In genomic region chr4:53277741-53278525, GRCm38 (mm10) we compare ENCODE assay signal across 10 mouse cellular contexts.
DNase-seq lines count a peak whose midpoint lies in the region; ATAC-seq and TF ChIP-seq lines count a peak whose summit lies in the region.
"Had no signal": no experiment of that assay in that cellular context is flagged by ENCODE, and none has a peak within 500 bp of the region (broad histone marks: within the 10 kb centered on the region; RNA-seq: fewer than 3 reads in every experiment).

No protein-coding gene starts in this region.

- no peaks in the 10 kb centered on the region for H3K27me3 ChIP-seq in liver, adult 2 months (ENCODE audit: control insufficient read depth, insufficient read depth, low read length)
- no peaks in the 10 kb centered on the region for H3K27me3 ChIP-seq in liver, embryonic 11.5 days (replicated peaks; ENCODE audit: control insufficient read depth, insufficient read depth, low read length)
- no peaks in the 10 kb centered on the region for H3K27me3 ChIP-seq in splenic B cell, adult 2 months (ENCODE audit: control insufficient read depth, insufficient read depth, low read length, poor library complexity, severe bottlenecking)
- H3K27me3 ChIP-seq: embryonic facial prominence, embryonic 15.5 days had no signal

- no peak for DNase-seq in cerebellum, adult 11 months
- peak; percentile 77 for DNase-seq in liver, adult 2 months (ENCODE audit: extremely low read depth, low read depth, low spot score)
- no peak for DNase-seq in liver, embryonic 11.5 days (ENCODE audit: low spot score)
- DNase-seq in splenic B cell, adult 2 months (ENCODE audit: low read depth, low spot score), result peak; percentile 92
- DNase-seq in layer of hippocampus, adult 11-12 months (ENCODE audit: low spot score), result no peak
- DNase-seq in urinary bladder, postnatal 14 days (ENCODE audit: low spot score), result no peak

- no peaks in the 10 kb centered on the region for H3K36me3 ChIP-seq in liver, adult 2 months (ENCODE audit: control insufficient read depth, insufficient read depth, low read length)
- H3K36me3 ChIP-seq in liver, embryonic 11.5 days (ENCODE audit: control insufficient read depth, insufficient read depth, low read length), result no peaks in the 10 kb centered on the region
- H3K36me3 ChIP-seq in splenic B cell, adult 2 months (ENCODE audit: control insufficient read depth, insufficient read depth, low read length, poor library complexity, severe bottlenecking), result peaks cover 2% of the 10 kb centered on the region; the same call in 1 of the 2 replicates
- H3K36me3 ChIP-seq: embryonic facial prominence, embryonic 15.5 days had no signal

- no peaks in the 10 kb centered on the region for H3K79me2 ChIP-seq in liver, adult 2 months (ENCODE audit: control insufficient read depth, insufficient read depth, low read length)

- TF ChIP-seq POLR2A in liver, adult 2 months (IDR thresholded peaks at IDR 0.05; ENCODE audit: extremely low read depth, insufficient read depth, low read length), result no peak

- TF ChIP-seq CTCF in liver, adult 2 months (IDR thresholded peaks at IDR 0.05; ENCODE audit: low read depth, low read length), result no peak

- ATAC-seq in cerebellum, adult (ENCODE audit: insufficient number of reproducible peaks, low FRiP score, low TSS enrichment), result peak; percentile 39; the same call in 1 of the 2 replicates
- no peak for ATAC-seq in liver, embryonic 11.5 days (replicated peaks; ENCODE audit: low FRiP score)
- peak; percentile 93 to 94 for ATAC-seq in hematopoietic stem cell, adult 5-6 weeks (replicated peaks in 1 of 2; ENCODE audit: insufficient read depth in 1 of 2, low FRiP score in 2 of 2, low TSS enrichment in 1 of 2, low read depth in 1 of 2, poor library complexity in 2 of 2, severe bottlenecking in 2 of 2)

- H3K4me3 ChIP-seq in liver, adult 2 months (ENCODE audit: insufficient read depth, low read depth, low read length), result no peak overlapping the region
- no peak overlapping the region for H3K4me3 ChIP-seq in liver, embryonic 11.5 days (ENCODE audit: low read depth, low read length)
- H3K4me3 ChIP-seq: embryonic facial prominence, embryonic 15.5 days had no signal

- 34% methylated on average over 12 of the region's 12 CpGs for WGBS in liver, adult 2 months
- WGBS in liver, embryonic 11.5 days, result 52% methylated on average over 12 of the region's 12 CpGs

- no peaks in the 10 kb centered on the region for H3K9me3 ChIP-seq in liver, embryonic 11.5 days (ENCODE audit: control insufficient read depth, low read length)
- H3K9me3 ChIP-seq: embryonic facial prominence, embryonic 15.5 days had no signal

- peaks cover 9% of the 10 kb centered on the region for H3K4me1 ChIP-seq in liver, adult 2 months (ENCODE audit: control insufficient read depth, insufficient read depth, low read length)
- no peaks in the 10 kb centered on the region for H3K4me1 ChIP-seq in liver, embryonic 11.5 days (replicated peaks; ENCODE audit: control insufficient read depth, insufficient read depth, low read length)

- H3K27ac ChIP-seq in liver, adult 2 months (replicated peaks; ENCODE audit: insufficient read depth, low read depth, low read length), result peak overlapping the region; percentile 35; the same call in 1 of the 2 replicates
- H3K27ac ChIP-seq in liver, embryonic 11.5 days (ENCODE audit: low read depth, low read length), result no peak overlapping the region
- H3K27ac ChIP-seq: embryonic facial prominence, embryonic 15.5 days; liver, embryonic 14.5 days had no signal

- no peak overlapping the region for H3K4me2 ChIP-seq in liver, embryonic 11.5 days
- H3K4me2 ChIP-seq: embryonic facial prominence, embryonic 15.5 days had no signal

- H3K9ac ChIP-seq in liver, adult 2 months (ENCODE audit: low read depth, low read length), result no peak overlapping the region
- no peak overlapping the region for H3K9ac ChIP-seq in liver, embryonic 11.5 days (ENCODE audit: low read depth, low read length)
- H3K9ac ChIP-seq: embryonic facial prominence, embryonic 15.5 days; liver, embryonic 14.5 days had no signal

Comparison
In these comparisons a context has a peak if more than half of its experiments do, and no peak if none do; other contexts are left out.
1. DNase-seq: peak in liver, adult 2 months (single experiment) and splenic B cell, adult 2 months (single experiment); none in cerebellum, adult 11 months (single experiment), liver, embryonic 11.5 days (single experiment), layer of hippocampus, adult 11-12 months (single experiment) and urinary bladder, postnatal 14 days (single experiment).